Mouse (Mus musculus) left cerebral cortex, adult 18-20 months (tissue): ENCODE data around the gene Cyp4f16. TPM values are rescaled to one million over a fixed set of nuclear protein-coding genes. Genes with fewer than 3 reads are reported as not detected.
"Not testable (repeated sequence)": the region's sequence is repeated elsewhere in the genome, so short reads cannot be mapped to it uniquely, and the experiment has no call there.

Source experiments
- DNase-seq, 2 experiments: peaks; one replicate each; pipeline ENCODE4 v3.0.0; 2021 to 2022; ENCODE audit warnings: low spot score in 2 of 2, mixed read lengths in 1 of 2
- total RNA-seq, 2 experiments: library from RNA; stranded (reverse); gene quantifications; 2 replicates each; pipeline ENCODE4 v1.2.3; 2021

Gene Cyp4f16
- total RNA-seq, 2 experiments from 2014 or later = 5.2 to 6.8 TPM

- not testable (repeated sequence) for DNase-seq
Measured at GRCm38 (mm10) chr17:32550377-32550776, 14.0 kb downstream of the Cyp4f16 start.

DNA sequence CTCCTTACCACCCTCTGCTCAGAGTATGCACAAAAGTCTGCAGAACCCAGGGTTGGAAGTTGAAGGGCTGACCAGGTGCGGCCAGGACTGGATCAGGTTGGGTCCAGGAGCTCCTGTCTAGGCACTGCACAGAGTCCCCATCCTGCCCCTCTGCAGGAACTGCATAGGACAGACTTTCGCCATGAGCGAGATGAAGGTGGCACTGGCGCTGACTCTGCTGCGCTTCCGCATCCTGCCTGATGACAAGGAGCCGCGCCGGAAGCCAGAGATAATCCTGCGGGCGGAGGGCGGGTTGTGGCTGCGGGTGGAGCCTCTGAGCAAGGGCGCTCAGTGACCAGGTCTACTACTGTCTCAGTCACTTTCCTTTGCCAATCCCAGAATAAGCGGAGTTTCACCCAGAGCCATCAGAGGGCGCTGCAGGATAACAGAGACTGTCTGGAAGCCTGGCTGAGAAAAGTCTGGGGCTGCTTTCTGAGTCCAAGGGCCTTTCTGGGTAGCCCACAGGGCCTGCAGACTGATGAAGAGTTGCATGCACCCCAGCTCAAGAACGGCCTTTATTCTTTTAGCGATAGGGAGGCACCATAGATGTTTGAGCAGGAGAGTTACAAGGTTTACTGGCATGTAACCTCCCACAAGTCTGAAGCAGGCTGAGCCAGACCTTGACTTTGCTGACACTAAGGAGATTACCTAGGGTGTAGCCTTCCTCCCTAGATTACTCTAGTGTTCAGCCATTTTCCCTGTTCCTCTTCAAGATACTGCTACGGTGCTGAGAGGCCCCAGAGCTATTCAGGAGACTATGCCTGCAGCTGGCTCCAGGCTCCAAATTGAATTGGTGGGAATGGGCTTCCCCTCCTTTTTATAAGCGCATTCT is 14.8 kb downstream of the Cyp4f16 start:
- DNase-seq = peak; percentile 83 to 85

DNA sequence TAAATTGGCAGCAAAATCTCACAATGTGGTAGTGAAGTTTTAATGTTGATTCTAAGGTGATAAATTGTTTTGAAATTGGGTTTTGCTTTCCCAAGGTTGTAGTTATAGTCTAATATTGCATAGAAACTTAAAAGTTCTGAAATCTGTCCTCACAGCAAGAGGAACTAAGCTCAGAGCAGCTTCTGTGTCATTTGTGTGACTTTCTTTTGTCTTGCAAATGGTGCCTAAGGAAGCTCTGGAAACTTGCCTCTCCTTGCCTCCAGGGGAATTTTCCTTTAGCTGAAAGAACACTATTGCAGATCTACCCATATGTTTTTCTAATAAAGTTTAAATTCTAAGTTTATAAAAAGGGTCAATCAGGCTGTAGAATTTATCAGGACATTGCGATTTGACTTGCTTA is 16.7 kb downstream of the Cyp4f16 start:
- not testable (repeated sequence) for DNase-seq

- DNase-seq = not testable (repeated sequence)
Measured at GRCm38 (mm10) chr17:32554368-32554767, 18.0 kb downstream of the Cyp4f16 start.

GRCm38 (mm10) chr17:32563301-32563700 is 26.9 kb downstream of the Cyp4f16 start:
- DNase-seq = not testable (repeated sequence)

DNA sequence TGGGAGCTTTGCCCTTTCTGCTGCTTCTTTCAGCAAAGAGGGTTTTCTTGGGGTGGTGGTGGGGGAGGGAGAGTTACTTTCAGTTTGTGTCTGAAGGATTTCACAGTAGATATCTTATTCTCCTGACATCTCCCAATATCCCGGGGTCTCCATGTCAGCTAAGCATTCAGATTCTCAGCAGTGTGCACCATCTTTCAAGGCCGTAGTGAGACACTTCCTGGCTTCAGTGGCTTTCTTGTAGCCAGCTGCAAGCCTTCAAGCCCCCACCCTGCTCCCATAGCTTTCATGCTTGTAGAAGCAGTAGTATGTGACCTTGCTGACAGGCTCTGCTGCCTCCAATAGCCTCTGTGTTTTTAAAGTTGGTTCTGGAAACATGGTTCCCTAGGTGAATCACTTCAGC is 36.9 kb downstream of the Cyp4f16 start:
- DNase-seq = not testable (repeated sequence)

DNA sequence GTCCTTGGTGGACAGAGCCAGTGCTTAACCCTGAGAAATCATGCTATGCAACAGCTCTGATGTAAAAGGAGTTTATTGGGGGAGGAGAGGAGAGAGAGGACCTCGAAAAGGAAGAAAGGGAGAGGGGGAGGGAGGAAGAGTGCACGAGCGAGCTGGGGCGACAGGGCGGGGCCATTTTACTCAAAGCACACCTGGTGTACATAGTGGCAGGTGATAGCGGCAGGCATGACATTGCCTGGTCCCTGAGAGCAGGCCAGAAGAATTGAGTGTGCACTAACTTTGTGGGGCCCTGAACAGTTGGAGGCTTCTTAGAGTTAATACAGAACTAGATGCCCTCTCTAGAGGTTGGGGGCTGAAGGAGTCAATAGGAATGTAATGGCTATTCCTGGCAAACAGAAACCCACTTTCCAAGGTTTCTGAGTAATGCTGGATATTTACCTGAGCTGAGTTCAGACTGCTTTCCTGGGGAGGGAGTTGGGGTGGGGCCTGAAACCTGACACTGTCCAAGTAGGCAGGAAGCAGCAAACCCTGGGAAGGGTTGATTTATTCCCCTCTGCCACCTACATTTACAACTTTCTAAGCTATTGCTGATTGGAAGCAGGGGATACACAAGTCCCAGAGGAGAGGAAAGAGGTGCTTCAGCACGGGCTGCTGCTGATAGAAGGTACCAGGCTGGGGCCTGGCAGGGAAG is 41.3 kb downstream of the Cyp4f16 start:
- DNase-seq = no peak

GRCm38 (mm10) chr17:32596494-32596893 is 60.1 kb downstream of the Cyp4f16 start:
- no peak for DNase-seq

Other genes starting within 250 kb of the Cyp4f16 start
- gene Akap8, start 215.3 kb upstream of the Cyp4f16 start, total RNA-seq = 10 to 100 TPM; 81.2 to 87.6 TPM
- 100 to 1,000 TPM; 183 to 219 TPM for gene Akap8l, start 186.0 kb upstream of the Cyp4f16 start, total RNA-seq
- gene Wiz, start 147.1 kb upstream of the Cyp4f16 start, total RNA-seq = 10 to 100 TPM; 46.0 to 47.9 TPM
- 1 to 10 TPM; 3.3 to 4.6 TPM for gene Rasal3, start 133.0 kb upstream of the Cyp4f16 start, total RNA-seq
- not detected for gene Pglyrp2, start 112.4 kb upstream of the Cyp4f16 start, total RNA-seq
- not detected for gene Cyp4f39, start 83.8 kb upstream of the Cyp4f16 start, total RNA-seq
- gene Cyp4f17, start 30.5 kb upstream of the Cyp4f16 start, total RNA-seq = 1 to 10 TPM; 2.9 to 3.4 TPM
- not detected for gene Cyp4f37, start 84.8 kb downstream of the Cyp4f16 start, total RNA-seq
- gene Cyp4f40, start 122.3 kb downstream of the Cyp4f16 start, total RNA-seq = not detected
- gene Cyp4f15, start 149.1 kb downstream of the Cyp4f16 start, total RNA-seq = 10 to 100 TPM; 16.4 to 21.2 TPM